Mouse (Mus musculus) heart, embryonic 11.5 days (tissue): Measurements from ENCODE around the gene Brd2. TPM values are rescaled to one million over a fixed set of nuclear protein-coding genes. Genes with fewer than 3 reads are reported as not detected.

Source experiments
- ATAC-seq: fragments of 200-750 bp; cut with Nextera tagmentation; replicated peaks from 2 replicates; pipeline ENCODE4 v1.8.0; 2017; ENCODE audit warnings: moderate library complexity; ENCODE audit not compliant: insufficient number of reproducible peaks, low FRiP score, low TSS enrichment
- H3K27ac ChIP-seq: fragments of 300-500 bp; sonication (generic); 2 replicates; pipeline ENCODE4 v1.5.1; 2014; ENCODE audit warnings: mild to moderate bottlenecking, low read depth, low read length
- H3K27me3 ChIP-seq: fragments of 300-500 bp; sonication (generic); 2 replicates; pipeline ENCODE4 v1.6.1; 2014; ENCODE audit warnings: mild to moderate bottlenecking, low read length, mixed read lengths; ENCODE audit not compliant: control insufficient read depth, insufficient read depth
- H3K36me3 ChIP-seq: fragments of 300-500 bp; sonication (generic); 2 replicates; pipeline ENCODE4 v1.6.1; 2014; ENCODE audit warnings: mild to moderate bottlenecking, low read length, moderate library complexity, mixed read lengths; ENCODE audit not compliant: control insufficient read depth, insufficient read depth
- H3K4me1 ChIP-seq: fragments of 300-500 bp; sonication (generic); 2 replicates; pipeline ENCODE4 v1.6.1; 2014; ENCODE audit warnings: low read length; ENCODE audit not compliant: control insufficient read depth, insufficient read depth
- H3K4me2 ChIP-seq: fragments of 300-500 bp; sonication (generic); 2 replicates; pipeline ENCODE4 v1.6.1; 2014; ENCODE audit warnings: mild to moderate bottlenecking, moderate library complexity
- H3K4me3 ChIP-seq: fragments of 300-500 bp; sonication (generic); 2 replicates; pipeline ENCODE4 v1.5.1; 2014; ENCODE audit warnings: low read depth, low read length
- H3K9ac ChIP-seq: fragments of 300-500 bp; sonication (generic); 2 replicates; pipeline ENCODE4 v1.6.1; 2014; ENCODE audit warnings: mild to moderate bottlenecking, low read depth, low read length, moderate library complexity
- H3K9me3 ChIP-seq: fragments of 300-500 bp; sonication (generic); replicated peaks from 2 replicates; pipeline ENCODE4 v1.6.1; 2016; ENCODE audit warnings: low read length; ENCODE audit not compliant: control insufficient read depth
- WGBS: fragments of 180-500 bp; shearing (Covaris S2); extraction: QIAGEN DNeasy Blood & Tissue Kit; methylation state at CpG from one replicate; pipeline ENCODE4 v1.1.7; 2014; ENCODE audit not compliant: insufficient replicate concordance; 5-methylcytosine and 5-hydroxymethylcytosine counted together
- polyA plus RNA-seq: library from polyadenylated mRNA; unstranded; fragments of >200 nt; fragmentation: Nextera tagmentation; extraction: Ambion mirVana; gene quantifications from 2 replicates; pipeline ENCODE4 v1.2.1, GENCODE M21; 2014

Gene Brd2
- polyA plus RNA-seq, 1 experiment from 2014 or later = 105 TPM

DNA sequence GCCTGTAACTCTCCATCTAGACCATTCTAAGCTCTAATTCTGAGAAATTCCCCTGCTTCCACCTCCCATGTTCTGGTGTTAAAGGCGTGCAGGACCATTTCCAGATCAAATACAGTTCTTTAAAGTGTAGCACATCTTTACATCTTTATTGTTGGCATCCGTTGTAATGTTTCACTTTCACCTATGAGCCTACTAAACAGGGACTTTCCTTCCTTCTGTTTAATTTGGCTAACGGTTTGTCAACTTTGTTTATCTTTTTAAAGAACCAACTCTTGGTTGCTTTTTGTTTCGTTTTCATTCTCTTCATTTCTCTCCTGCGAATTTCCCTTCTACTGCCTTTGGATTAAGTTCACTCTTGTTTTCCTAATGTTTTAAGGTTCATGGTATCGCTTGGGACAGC lies 19.6 kb downstream of the Brd2 start:
- Histone ChIP-seq H3K9ac (no peak overlapping the region), H3K4me2 (no peak overlapping the region), H3K4me3 (no peak overlapping the region), H3K4me1 (0 out of 2 replicates have a peak, but pooled peaks cover 3% of the 10 kb centered on the region), H3K27me3 (peaks cover 3% of the 10 kb centered on the region; the same call in 1 of the 2 replicates), H3K36me3 (no peaks in the 10 kb centered on the region), H3K9me3 (no peaks in the 10 kb centered on the region), H3K27ac (no peak overlapping the region)
- no peak for ATAC-seq
- WGBS = 72% methylated on average over 6 of the region's 6 CpGs

- Histone ChIP-seq H3K27me3 (peaks cover 3% of the 10 kb centered on the region; the same call in 1 of the 2 replicates), H3K4me3 (0 out of 2 replicates have a peak overlapping the region, but pooled peaks have one; percentile 25), H3K9me3 (no peaks in the 10 kb centered on the region), H3K4me1 (0 out of 2 replicates have a peak, but pooled peaks cover 3% of the 10 kb centered on the region), H3K36me3 (no peaks in the 10 kb centered on the region), H3K4me2 (peak overlapping the region; percentile 58), H3K27ac (no peak overlapping the region), H3K9ac (no peak overlapping the region)
- 5% methylated on average over 12 of the region's 12 CpGs for WGBS
- 0 out of 2 replicates have a peak, but pooled peaks have one; percentile 57 for ATAC-seq
These were observed 20.8 kb downstream of the Brd2 start for GRCm38 (mm10) chr17:34101604-34102032.

- Histone ChIP-seq H3K27ac (no peak overlapping the region), H3K27me3 (peaks cover 3% of the 10 kb centered on the region; the same call in 1 of the 2 replicates), H3K9ac (no peak overlapping the region), H3K4me1 (0 out of 2 replicates have a peak, but pooled peaks cover 3% of the 10 kb centered on the region), H3K36me3 (no peaks in the 10 kb centered on the region), H3K4me2 (no peak overlapping the region), H3K9me3 (no peaks in the 10 kb centered on the region), H3K4me3 (no peak overlapping the region)
- WGBS = 27% methylated on average over 5 of the region's 5 CpGs
- no peak for ATAC-seq
These were observed 21.2 kb downstream of the Brd2 start for GRCm38 (mm10) chr17:34101185-34101584.

DNA sequence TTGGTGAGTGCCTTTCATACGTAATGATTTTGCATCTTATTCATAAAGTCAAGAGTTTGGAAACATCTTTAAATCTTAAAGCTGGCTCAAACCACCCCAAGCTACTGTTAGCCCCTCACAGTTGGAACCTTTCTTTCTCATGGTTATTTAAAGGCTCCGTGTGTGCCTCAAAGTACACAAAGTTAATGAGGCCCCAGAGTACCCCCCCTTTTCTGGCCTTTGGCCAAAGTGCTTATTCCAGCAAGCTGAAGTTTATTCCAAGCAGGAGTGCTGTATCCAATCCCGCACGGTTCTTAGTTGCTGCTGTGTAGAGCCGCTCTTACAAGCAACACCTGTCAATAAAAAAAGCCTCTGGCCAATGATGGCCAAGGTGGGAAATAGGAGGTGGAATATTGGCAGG lies 22.9 kb downstream of the Brd2 start:
- no peaks in the 10 kb centered on the region for H3K36me3 ChIP-seq
- H3K27ac ChIP-seq = no peak overlapping the region
- no peak overlapping the region for H3K9ac ChIP-seq
- no peak overlapping the region for H3K4me3 ChIP-seq
- H3K9me3 ChIP-seq = no peaks in the 10 kb centered on the region
- 0 out of 2 replicates have a peak, but pooled peaks cover 3% of the 10 kb centered on the region for H3K4me1 ChIP-seq
- WGBS = 66% methylated on average over 5 of the region's 5 CpGs
- H3K27me3 ChIP-seq = peaks cover 3% of the 10 kb centered on the region; the same call in 1 of the 2 replicates
- ATAC-seq = no peak
- no peak overlapping the region for H3K4me2 ChIP-seq

DNA sequence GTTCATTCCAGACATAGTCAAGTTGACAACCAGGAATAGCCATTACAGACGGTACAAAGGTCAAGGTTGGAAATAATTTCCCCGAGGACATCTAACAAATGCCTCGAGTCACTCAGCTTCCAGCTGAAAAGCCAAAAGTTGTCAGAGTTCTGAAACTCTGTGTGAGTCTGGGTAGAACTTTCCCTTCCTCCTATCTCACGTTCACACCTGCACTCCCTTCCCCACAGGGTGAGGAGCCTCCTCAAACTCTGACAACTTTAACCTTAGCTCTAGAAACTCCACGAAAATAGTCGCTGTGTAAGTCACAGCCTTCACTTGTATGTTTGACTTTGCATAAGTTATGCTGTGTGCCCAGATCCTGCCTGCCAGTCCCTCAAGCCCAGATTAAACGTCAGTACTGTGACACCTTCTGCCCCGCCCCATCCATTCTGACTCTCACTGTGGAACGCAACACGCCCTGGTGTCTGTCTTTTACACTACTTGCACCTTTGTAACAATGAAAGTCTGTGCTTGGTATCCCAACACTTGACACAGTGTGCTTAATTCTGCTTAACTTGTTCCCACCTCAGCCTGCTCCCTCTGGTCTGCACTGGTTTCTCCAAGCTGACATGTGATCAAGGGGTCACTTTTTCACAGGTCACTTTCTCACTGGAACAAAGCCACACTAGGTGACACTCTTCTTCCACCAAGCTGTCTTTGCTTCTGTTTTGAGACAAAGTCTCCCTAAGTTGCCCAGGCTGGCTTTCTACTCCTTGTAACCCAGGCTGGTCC lies 23.5 kb downstream of the Brd2 start:
- Histone ChIP-seq H3K27ac (no peak overlapping the region), H3K4me2 (no peak overlapping the region), H3K4me1 (0 out of 2 replicates have a peak, but pooled peaks cover 3% of the 10 kb centered on the region), H3K4me3 (no peak overlapping the region), H3K27me3 (peaks cover 3% of the 10 kb centered on the region; the same call in 1 of the 2 replicates), H3K9me3 (no peaks in the 10 kb centered on the region), H3K36me3 (no peaks in the 10 kb centered on the region), H3K9ac (no peak overlapping the region)
- WGBS = 42% methylated on average over 10 of the region's 10 CpGs
- ATAC-seq = no peak

GRCm38 (mm10) chr17:34097272-34097671 lies 25.2 kb downstream of the Brd2 start:
- H3K27me3 ChIP-seq = peaks cover 3% of the 10 kb centered on the region; the same call in 1 of the 2 replicates
- no peak overlapping the region for H3K27ac ChIP-seq
- no peaks in the 10 kb centered on the region for H3K36me3 ChIP-seq
- H3K4me2 ChIP-seq = no peak overlapping the region
- no peaks in the 10 kb centered on the region for H3K9me3 ChIP-seq
- 70% methylated on average over 5 of the region's 5 CpGs for WGBS
- no peak overlapping the region for H3K4me3 ChIP-seq
- H3K9ac ChIP-seq = no peak overlapping the region
- peaks cover 6% of the 10 kb centered on the region; the same call in 1 of the 2 replicates for H3K4me1 ChIP-seq
- no peak for ATAC-seq

- H3K9me3 ChIP-seq = no peaks in the 10 kb centered on the region
- no peak overlapping the region for H3K4me2 ChIP-seq
- H3K36me3 ChIP-seq = no peaks in the 10 kb centered on the region
- no peak overlapping the region for H3K4me3 ChIP-seq
- no peak overlapping the region for H3K27ac ChIP-seq
- ATAC-seq = no peak
- peaks cover 3% of the 10 kb centered on the region; the same call in 1 of the 2 replicates for H3K27me3 ChIP-seq
- no peak overlapping the region for H3K9ac ChIP-seq
- H3K4me1 ChIP-seq = peaks cover 5% of the 10 kb centered on the region; the same call in 1 of the 2 replicates
- WGBS = 68% methylated on average over 3 of the region's 3 CpGs
These were observed 25.9 kb downstream of the Brd2 start for GRCm38 (mm10) chr17:34096497-34097010.

DNA sequence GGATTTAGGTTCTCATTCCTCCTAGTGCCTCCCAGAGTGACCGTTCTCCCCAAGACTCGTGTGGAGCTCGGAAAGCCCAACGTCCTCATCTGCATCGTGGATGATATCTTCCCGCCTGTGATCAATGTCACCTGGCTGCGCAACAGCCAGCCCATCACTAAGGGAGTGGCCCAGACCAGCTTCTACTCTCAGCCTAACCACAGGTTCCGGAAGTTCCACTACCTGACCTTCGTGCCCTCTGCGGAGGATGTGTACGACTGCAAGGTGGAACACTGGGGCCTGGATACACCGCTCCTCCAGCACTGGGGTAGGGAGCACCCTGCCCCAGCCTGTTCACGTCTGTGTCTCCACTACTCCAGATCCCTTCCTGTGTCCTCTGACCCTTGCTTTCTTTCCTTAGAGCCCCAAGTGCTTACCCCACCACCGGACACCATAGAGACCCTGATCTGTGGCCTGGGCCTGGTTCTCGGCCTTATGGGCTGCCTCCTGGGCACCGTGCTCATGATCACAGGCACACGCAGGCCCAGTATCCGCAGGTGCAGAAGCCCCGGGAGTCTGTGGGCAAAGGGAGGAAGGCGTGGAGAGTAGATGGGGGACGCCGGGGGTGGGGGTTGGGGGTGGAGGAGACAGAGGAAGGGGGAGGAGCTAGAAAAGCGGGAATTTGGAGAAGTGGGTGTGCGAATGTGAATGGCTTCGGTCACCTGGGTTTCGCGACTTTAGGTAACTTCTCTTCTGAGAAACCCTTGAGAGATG lies 28.0 kb downstream of the Brd2 start:
- Histone ChIP-seq H3K4me1 (peaks cover 4% of the 10 kb centered on the region; the same call in 1 of the 2 replicates), H3K9ac (no peak overlapping the region), H3K4me3 (no peak overlapping the region), H3K27me3 (peaks cover 3% of the 10 kb centered on the region; the same call in 1 of the 2 replicates), H3K4me2 (no peak overlapping the region), H3K36me3 (no peaks in the 10 kb centered on the region), H3K27ac (no peak overlapping the region), H3K9me3 (no peaks in the 10 kb centered on the region)
- ATAC-seq = no peak
- 77% methylated on average over 27 of the region's 27 CpGs for WGBS
